Mouse (Mus musculus) erythroblast, embryonic 14.5 days (primary cell): ENCODE data around the gene Rhbg.

Experiments
- GATA1 ChIP-seq: IDR thresholded peaks from 2 replicates; pipeline ENCODE4 v1.6.1; 2012; ENCODE audit warnings: low read length, inconsistent platforms, mixed read lengths
- TAL1 ChIP-seq: IDR thresholded peaks from 3 replicates; pipeline ENCODE4 v1.6.1; 2012; ENCODE audit warnings: low read length, inconsistent platforms, mixed read lengths

GRCm38 (mm10) chr3:88274002-88274401, 19.5 kb upstream of the Rhbg start:
- TF ChIP-seq GATA1 (no peak), TAL1 (no peak)
